Mouse (Mus musculus): Measurements from ENCODE around the gene Hivep1. TPM values are rescaled to one million over a fixed set of nuclear protein-coding genes. Genes with fewer than 3 reads are reported as not detected.

Gene Hivep1
- polyA plus RNA-seq (2014; fragmentation: Illumina TruSeq; extraction: RNeasy Lipid Tissue Mini Kit (QIAGEN cat#74804); ENCODE audit: low read depth, low replicate concordance) = 37.6 TPM

DNA sequence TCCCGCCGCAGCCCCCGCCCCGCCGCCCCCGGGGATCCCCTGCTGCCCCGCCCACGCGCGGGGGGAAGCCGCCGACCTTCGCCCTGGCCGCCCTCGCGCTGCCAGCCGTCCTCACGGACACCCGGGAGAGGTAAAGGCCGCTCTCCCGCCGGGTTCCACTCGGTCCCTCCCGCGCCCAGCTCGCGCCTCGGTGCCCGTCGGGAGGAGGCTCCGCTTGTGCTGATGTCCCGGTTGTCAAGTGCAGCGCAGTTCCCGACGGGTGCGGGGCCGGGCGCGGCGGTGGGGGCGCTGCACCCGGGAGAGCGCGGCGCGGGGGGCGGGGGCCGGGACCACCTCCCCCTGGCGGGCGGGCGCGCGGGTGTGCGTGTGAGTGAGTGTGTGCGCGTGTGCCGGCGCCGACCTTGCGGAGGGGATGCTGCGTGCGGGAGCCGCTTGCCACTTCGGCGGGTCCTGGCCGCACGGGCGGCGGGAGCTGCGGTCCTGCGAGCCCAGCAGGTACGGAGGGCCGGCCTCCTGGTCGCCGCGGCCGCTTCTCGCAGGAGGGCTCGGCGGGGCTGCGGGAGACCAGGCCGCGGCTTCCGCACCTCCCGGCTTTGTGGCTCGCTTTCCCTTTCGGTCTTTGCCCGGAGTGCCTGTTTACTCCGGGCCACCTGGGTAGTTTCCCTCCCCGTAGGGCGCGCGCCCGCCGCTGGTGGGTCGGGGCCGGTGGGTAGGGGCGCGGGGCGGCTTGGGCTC is at the start of gene Hivep1:
Hivep1 (plus strand) TSS at position 61 of the 735 bp plus-strand sequence.

Other genes starting within 250 kb of the Hivep1 start
- 80.9 TPM for gene Adtrp, start 204.3 kb upstream of the Hivep1 start, polyA plus RNA-seq (2014; fragmentation: Illumina TruSeq; extraction: RNeasy Lipid Tissue Mini Kit (QIAGEN cat#74804); ENCODE audit: low read depth, low replicate concordance)
- 1.4 TPM for gene Edn1, start 249.5 kb downstream of the Hivep1 start, polyA plus RNA-seq (2014; fragmentation: Illumina TruSeq; extraction: RNeasy Lipid Tissue Mini Kit (QIAGEN cat#74804); ENCODE audit: low read depth, low replicate concordance)